Mouse (Mus musculus) hindbrain, embryonic 14.5 days (tissue): Measurements from ENCODE around the gene AI481877. TPM values are rescaled to one million over a fixed set of nuclear protein-coding genes. Genes with fewer than 3 reads are reported as not detected.

Experiments
- ATAC-seq: fragments of 200-750 bp; cut with Nextera tagmentation; 2 replicates; pipeline ENCODE4 v1.8.0; 2017; ENCODE audit warnings: moderate number of reproducible peaks, mild to moderate bottlenecking, moderate TSS enrichment, moderate library complexity; ENCODE audit not compliant: low FRiP score
- DNase-seq: peaks from one replicate; pipeline ENCODE4 v3.0.0-alpha.2; 2015; ENCODE audit warnings: low spot score
- H3K27ac ChIP-seq: fragments of 300-500 bp; sonication (generic); 2 replicates; pipeline ENCODE4 v1.5.1; 2014; ENCODE audit warnings: mild to moderate bottlenecking, moderate library complexity
- H3K27me3 ChIP-seq: fragments of 300-500 bp; sonication (generic); 2 replicates; pipeline ENCODE4 v1.6.1; 2014; ENCODE audit warnings: mild to moderate bottlenecking, low read length, mixed read lengths; ENCODE audit not compliant: control insufficient read depth, insufficient read depth
- H3K36me3 ChIP-seq: fragments of 300-500 bp; sonication (generic); replicated peaks from 2 replicates; pipeline ENCODE4 v1.6.1; 2014; ENCODE audit not compliant: control insufficient read depth, insufficient read depth
- H3K4me1 ChIP-seq: fragments of 300-500 bp; sonication (generic); replicated peaks from 2 replicates; pipeline ENCODE4 v1.6.1; 2014; ENCODE audit warnings: antibody characterized with exemption, low read length, mixed read lengths; ENCODE audit not compliant: control insufficient read depth, insufficient read depth
- H3K4me2 ChIP-seq: fragments of 300-500 bp; sonication (generic); replicated peaks from 2 replicates; pipeline ENCODE4 v1.6.1; 2014; ENCODE audit warnings: mild to moderate bottlenecking, moderate library complexity
- H3K4me3 ChIP-seq: fragments of 300-500 bp; sonication (generic); replicated peaks from 2 replicates; pipeline ENCODE4 v1.5.1; 2014; ENCODE audit warnings: mild to moderate bottlenecking, low read length
- H3K9ac ChIP-seq: fragments of 300-500 bp; sonication (generic); 2 replicates; pipeline ENCODE4 v1.6.1; 2014
- H3K9me3 ChIP-seq: fragments of 300-500 bp; sonication (generic); 2 replicates; pipeline ENCODE4 v1.6.1; 2016; ENCODE audit warnings: low read length; ENCODE audit not compliant: control insufficient read depth
- WGBS: fragments of 180-500 bp; shearing (Covaris S2); extraction: QIAGEN DNeasy Blood & Tissue Kit; methylation state at CpG from one replicate; pipeline ENCODE4 v1.1.7; 2014; 5-methylcytosine and 5-hydroxymethylcytosine counted together
- polyA plus RNA-seq: library from polyadenylated mRNA; unstranded; fragments of >200 nt; fragmentation: Nextera tagmentation; extraction: Ambion mirVana; gene quantifications from 2 replicates; pipeline ENCODE4 v1.2.1, GENCODE M21; 2014

AI481877 gene
- polyA plus RNA-seq, 1 experiment from 2014 or later: not detected

- no peak overlapping the region for H3K4me2 ChIP-seq
- WGBS: 9% methylated on average over 2 of the region's 2 CpGs
Measured at GRCm38 (mm10) chr4:59172616-59173015, 33.8 kb upstream of the AI481877 start.

GRCm38 (mm10) chr4:59169981-59170380 is 31.2 kb upstream of the AI481877 start:
- H3K4me2 ChIP-seq: no peak overlapping the region
- H3K27me3 ChIP-seq: no peaks in the 10 kb centered on the region
- H3K36me3 ChIP-seq: no peaks in the 10 kb centered on the region
- no peak overlapping the region for H3K9ac ChIP-seq
- no peak overlapping the region for H3K27ac ChIP-seq
- ATAC-seq (no peak), DNase-seq (no peak)
- H3K9me3 ChIP-seq: no peaks in the 10 kb centered on the region
- no peaks in the 10 kb centered on the region for H3K4me1 ChIP-seq
- WGBS: 85% methylated on average over 5 of the region's 5 CpGs
- H3K4me3 ChIP-seq: no peak overlapping the region

More at GRCm38 (mm10) chr4:59172616-59173015, 33.8 kb upstream of the AI481877 start:
- H3K9me3 ChIP-seq: no peaks in the 10 kb centered on the region
- DNase-seq: no peak
- H3K9ac ChIP-seq: no peak overlapping the region
- H3K4me1 ChIP-seq: no peaks in the 10 kb centered on the region
- no peak overlapping the region for H3K4me3 ChIP-seq
- no peak for ATAC-seq
- no peak overlapping the region for H3K27ac ChIP-seq
- no peaks in the 10 kb centered on the region for H3K36me3 ChIP-seq
- H3K27me3 ChIP-seq: no peaks in the 10 kb centered on the region

GRCm38 (mm10) chr4:59167251-59167847 is 28.6 kb upstream of the AI481877 start:
- Histone ChIP-seq H3K27me3 (no peaks in the 10 kb centered on the region), H3K4me3 (no peak overlapping the region), H3K9ac (no peak overlapping the region), H3K4me2 (no peak overlapping the region), H3K9me3 (no peaks in the 10 kb centered on the region), H3K4me1 (no peaks in the 10 kb centered on the region), H3K27ac (no peak overlapping the region), H3K36me3 (no peaks in the 10 kb centered on the region)
- DNase-seq (no peak), ATAC-seq (no peak)
- 92% methylated on average over 2 of the region's 2 CpGs for WGBS

GRCm38 (mm10) chr4:59164034-59164433 is 25.3 kb upstream of the AI481877 start:
- ATAC-seq: no peak
- WGBS: 77% methylated on average over 2 of the region's 2 CpGs
- no peak overlapping the region for H3K4me2 ChIP-seq
- no peaks in the 10 kb centered on the region for H3K36me3 ChIP-seq
- no peaks in the 10 kb centered on the region for H3K9me3 ChIP-seq
- H3K27ac ChIP-seq: no peak overlapping the region
- H3K4me1 ChIP-seq: no peaks in the 10 kb centered on the region
- H3K27me3 ChIP-seq: no peaks in the 10 kb centered on the region
- no peak for DNase-seq
- H3K9ac ChIP-seq: no peak overlapping the region
- H3K4me3 ChIP-seq: no peak overlapping the region

GRCm38 (mm10) chr4:59160959-59161670 is 22.3 kb upstream of the AI481877 start:
- no peak overlapping the region for H3K9ac ChIP-seq
- no peaks in the 10 kb centered on the region for H3K4me1 ChIP-seq
- DNase-seq (no peak), ATAC-seq (no peak)
- H3K36me3 ChIP-seq: no peaks in the 10 kb centered on the region
- no peaks in the 10 kb centered on the region for H3K9me3 ChIP-seq
- H3K27ac ChIP-seq: no peak overlapping the region
- H3K4me2 ChIP-seq: no peak overlapping the region
- no peaks in the 10 kb centered on the region for H3K27me3 ChIP-seq
- H3K4me3 ChIP-seq: no peak overlapping the region
- 82% methylated on average over 8 of the region's 8 CpGs for WGBS

GRCm38 (mm10) chr4:59160289-59160688 is 21.5 kb upstream of the AI481877 start:
- H3K4me3 ChIP-seq: no peak overlapping the region

GRCm38 (mm10) chr4:59157654-59158053 is 18.9 kb upstream of the AI481877 start:
- no peak for ATAC-seq
- no peaks in the 10 kb centered on the region for H3K27me3 ChIP-seq
- no peak for DNase-seq
- H3K4me1 ChIP-seq: no peaks in the 10 kb centered on the region
- no peak overlapping the region for H3K27ac ChIP-seq
- H3K36me3 ChIP-seq: no peaks in the 10 kb centered on the region
- 72% methylated on average over 2 of the region's 2 CpGs for WGBS
- no peak overlapping the region for H3K4me3 ChIP-seq
- no peak overlapping the region for H3K9ac ChIP-seq
- no peaks in the 10 kb centered on the region for H3K9me3 ChIP-seq
- no peak overlapping the region for H3K4me2 ChIP-seq

More at GRCm38 (mm10) chr4:59160289-59160688, 21.5 kb upstream of the AI481877 start:
- 94% methylated on average over 5 of the region's 5 CpGs for WGBS
- Histone ChIP-seq H3K4me2 (no peak overlapping the region), H3K27me3 (no peaks in the 10 kb centered on the region), H3K36me3 (no peaks in the 10 kb centered on the region), H3K27ac (no peak overlapping the region), H3K4me1 (no peaks in the 10 kb centered on the region), H3K9me3 (no peaks in the 10 kb centered on the region), H3K9ac (no peak overlapping the region)
- ATAC-seq (no peak), DNase-seq (no peak)

- no peaks in the 10 kb centered on the region for H3K9me3 ChIP-seq
- H3K27me3 ChIP-seq: no peaks in the 10 kb centered on the region
- no peaks in the 10 kb centered on the region for H3K36me3 ChIP-seq
- DNase-seq: no peak
- H3K4me2 ChIP-seq: no peak overlapping the region
- ATAC-seq: no peak
- WGBS: 76% methylated on average over 7 of the region's 7 CpGs
- H3K4me1 ChIP-seq: no peaks in the 10 kb centered on the region
- no peak overlapping the region for H3K4me3 ChIP-seq
- H3K27ac ChIP-seq: no peak overlapping the region
- H3K9ac ChIP-seq: no peak overlapping the region
Measured at GRCm38 (mm10) chr4:59156897-59157592, 18.3 kb upstream of the AI481877 start.

GRCm38 (mm10) chr4:59151953-59152352 is 13.2 kb upstream of the AI481877 start:
- no peak overlapping the region for H3K9ac ChIP-seq
- no peak for DNase-seq
- H3K9me3 ChIP-seq: no peaks in the 10 kb centered on the region
- H3K4me1 ChIP-seq: no peaks in the 10 kb centered on the region
- no peaks in the 10 kb centered on the region for H3K27me3 ChIP-seq
- ATAC-seq: no peak
- no peaks in the 10 kb centered on the region for H3K36me3 ChIP-seq
- H3K27ac ChIP-seq: no peak overlapping the region
- WGBS: 79% methylated on average over 1 of the region's 1 CpGs
- H3K4me3 ChIP-seq: no peak overlapping the region
- H3K4me2 ChIP-seq: no peak overlapping the region
